Mouse (Mus musculus) liver, embryonic 14.5 days (tissue): ENCODE measurements around the gene Krtap8-1. TPM values are rescaled to one million over a fixed set of nuclear protein-coding genes. Genes with fewer than 3 reads are reported as not detected.

Experiments used
- ATAC-seq: fragments of 200-750 bp; cut with Nextera tagmentation; 2 replicates; pipeline ENCODE4 v1.8.0; 2017; ENCODE audit warnings: moderate number of reproducible peaks, mild to moderate bottlenecking, moderate library complexity; ENCODE audit not compliant: insufficient read depth
- DNase-seq, 3 experiments: peaks; one replicate each; pipeline ENCODE4 v3.0.0-alpha.2; 2012 to 2013; ENCODE audit warnings: low read depth in 3 of 3, low spot score in 3 of 3
- H3K27ac ChIP-seq: fragments of 300-500 bp; sonication (generic); 2 replicates; pipeline ENCODE4 v1.5.1; 2014; ENCODE audit warnings: moderate library complexity, mild to moderate bottlenecking, control low read depth, inconsistent platforms
- H3K27me3 ChIP-seq: fragments of 300-500 bp; sonication (generic); 2 replicates; pipeline ENCODE4 v1.6.1; 2014; ENCODE audit warnings: mild to moderate bottlenecking, low read length, moderate library complexity; ENCODE audit not compliant: control insufficient read depth, insufficient read depth
- H3K36me3 ChIP-seq: fragments of 300-500 bp; sonication (generic); replicated peaks from 2 replicates; pipeline ENCODE4 v1.6.1; 2014; ENCODE audit warnings: low read depth; ENCODE audit not compliant: control insufficient read depth, insufficient read depth
- H3K4me1 ChIP-seq, 2 experiments: fragments of 200-500 bp in 1 of 2; fragments of 300-500 bp in 1 of 2; sonication (generic) in 1 of 2; replicated peaks; 2 replicates each; pipeline ENCODE4 v1.6.1; 2012 to 2014; ENCODE audit warnings: antibody characterized with exemption in 1 of 2, inconsistent platforms in 1 of 2, low read length in 1 of 2; ENCODE audit not compliant: control insufficient read depth in 2 of 2, insufficient read depth in 2 of 2
- H3K4me2 ChIP-seq: fragments of 300-500 bp; sonication (generic); 2 replicates; pipeline ENCODE4 v1.6.1; 2014; ENCODE audit warnings: low read depth, mild to moderate bottlenecking, control low read depth, moderate library complexity
- H3K4me3 ChIP-seq, 2 experiments: fragments of 200-500 bp in 1 of 2; fragments of 300-500 bp in 1 of 2; sonication (generic) in 1 of 2; 2 replicates each; pipeline ENCODE4 v1.5.1; 2012 to 2014; ENCODE audit warnings: low read depth in 2 of 2, low read length in 2 of 2, mild to moderate bottlenecking in 2 of 2, control low read depth in 1 of 2, inconsistent platforms in 1 of 2, moderate library complexity in 1 of 2; ENCODE audit not compliant: insufficient read depth in 1 of 2
- H3K9ac ChIP-seq: fragments of 300-500 bp; sonication (generic); replicated peaks from 2 replicates; pipeline ENCODE4 v1.6.1; 2014; ENCODE audit warnings: mild to moderate bottlenecking, control low read depth, moderate library complexity
- H3K9me3 ChIP-seq: fragments of 300-500 bp; sonication (generic); 2 replicates; pipeline ENCODE4 v1.6.1; 2016; ENCODE audit warnings: low read length, mixed read lengths; ENCODE audit not compliant: control insufficient read depth
- CTCF ChIP-seq: IDR thresholded peaks from 2 replicates; pipeline ENCODE4 v1.5.1; 2016; ENCODE audit warnings: antibody characterized with exemption, low read depth, control low read depth
- EP300 ChIP-seq: IDR thresholded peaks from 2 replicates; pipeline ENCODE4 v1.6.1; 2016; ENCODE audit warnings: antibody characterized with exemption, low read depth
- WGBS: fragments of 180-500 bp; shearing (Covaris S2); extraction: QIAGEN DNeasy Blood & Tissue Kit; methylation state at CpG from one replicate; pipeline ENCODE4 v1.1.7; 2014; ENCODE audit not compliant: insufficient replicate concordance; 5-methylcytosine and 5-hydroxymethylcytosine counted together
- polyA plus RNA-seq, 2 experiments: library from polyadenylated mRNA; depleted of rRNA in 1 of 2; stranded (reverse) in 1 of 2; unstranded in 1 of 2; fragments of >200 nt; fragmentation: Nextera tagmentation in 1 of 2; extraction: Ambion mirVana in 1 of 2; gene quantifications; 2 replicates each; pipeline versions ENCODE4 v1.2.1 to v1.2.3; 2012 to 2014

The Krtap8-1 gene
- polyA plus RNA-seq, 2 experiments: not detected

GRCm38 (mm10) chr16:89520996-89521395, 33.2 kb upstream of the Krtap8-1 start:
- H3K36me3 ChIP-seq: no peaks in the 10 kb centered on the region
- no peak for ATAC-seq
- WGBS: 66% methylated on average over 4 of the region's 4 CpGs
- no peaks in the 10 kb centered on the region for H3K4me1 ChIP-seq
- H3K27me3 ChIP-seq: no peaks in the 10 kb centered on the region
- no peak for DNase-seq
- H3K27ac ChIP-seq: no peak overlapping the region
- H3K4me2 ChIP-seq: no peak overlapping the region
- TF ChIP-seq EP300 (no peak), CTCF (no peak)
- H3K9me3 ChIP-seq: no peaks in the 10 kb centered on the region
- H3K4me3 ChIP-seq: no peak overlapping the region
- H3K9ac ChIP-seq: no peak overlapping the region

- no peak for ATAC-seq
- Histone ChIP-seq H3K27ac (no peak overlapping the region), H3K36me3 (no peaks in the 10 kb centered on the region), H3K9me3 (no peaks in the 10 kb centered on the region), H3K4me3 (no peak overlapping the region), H3K4me1 (no peaks in the 10 kb centered on the region), H3K9ac (no peak overlapping the region), H3K27me3 (no peaks in the 10 kb centered on the region), H3K4me2 (no peak overlapping the region)
- WGBS: 54% methylated on average over 2 of the region's 2 CpGs
- no peak for TF ChIP-seq EP300
- no peak for TF ChIP-seq CTCF
- DNase-seq: no peak
Measured at GRCm38 (mm10) chr16:89520555-89520954, 32.8 kb upstream of the Krtap8-1 start.

GRCm38 (mm10) chr16:89520091-89520490, 32.3 kb upstream of the Krtap8-1 start:
- no peak for DNase-seq
- Histone ChIP-seq H3K4me2 (no peak overlapping the region), H3K27me3 (no peaks in the 10 kb centered on the region), H3K4me3 (no peak overlapping the region), H3K4me1 (no peaks in the 10 kb centered on the region), H3K36me3 (no peaks in the 10 kb centered on the region), H3K9me3 (no peaks in the 10 kb centered on the region), H3K9ac (no peak overlapping the region), H3K27ac (no peak overlapping the region)
- TF ChIP-seq CTCF: no peak
- no peak for TF ChIP-seq EP300
- WGBS: 73% methylated on average over 6 of the region's 6 CpGs
- no peak for ATAC-seq

DNA sequence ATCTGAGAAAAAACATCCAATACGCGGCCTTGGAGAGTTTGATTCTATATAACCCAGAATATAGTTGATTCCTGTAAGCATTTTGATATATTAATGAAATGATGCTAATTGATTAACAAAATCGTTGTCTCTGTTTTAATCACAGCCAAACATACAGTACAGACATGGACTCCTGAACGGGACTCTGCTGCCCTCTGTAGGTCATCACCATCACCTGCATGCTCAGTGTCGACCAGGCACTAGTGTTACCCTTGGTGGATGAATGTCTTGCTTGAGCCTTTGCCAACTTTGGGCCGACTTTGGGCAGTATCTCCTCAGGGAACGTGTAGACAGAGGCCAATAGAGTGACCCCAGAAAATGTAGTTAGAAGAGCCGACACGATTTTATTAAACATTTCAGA, 29.9 kb upstream of the Krtap8-1 start:
- no peaks in the 10 kb centered on the region for H3K4me1 ChIP-seq
- H3K27me3 ChIP-seq: no peaks in the 10 kb centered on the region
- DNase-seq: no peak
- H3K9ac ChIP-seq: no peak overlapping the region
- no peaks in the 10 kb centered on the region for H3K36me3 ChIP-seq
- H3K4me2 ChIP-seq: no peak overlapping the region
- WGBS: 44% methylated on average over 9 of the region's 9 CpGs
- H3K27ac ChIP-seq: no peak overlapping the region
- ATAC-seq: no peak
- peak; percentile 68 for TF ChIP-seq CTCF
- TF ChIP-seq EP300: no peak
- no peaks in the 10 kb centered on the region for H3K9me3 ChIP-seq
- H3K4me3 ChIP-seq: no peak overlapping the region

- Histone ChIP-seq H3K36me3 (no peaks in the 10 kb centered on the region), H3K4me3 (no peak overlapping the region), H3K9ac (no peak overlapping the region), H3K27me3 (no peaks in the 10 kb centered on the region), H3K4me2 (no peak overlapping the region), H3K27ac (no peak overlapping the region), H3K9me3 (no peaks in the 10 kb centered on the region), H3K4me1 (no peaks in the 10 kb centered on the region)
- ATAC-seq (no peak), DNase-seq (no peak)
- 76% methylated on average over 7 of the region's 7 CpGs for WGBS
- TF ChIP-seq EP300: no peak
- no peak for TF ChIP-seq CTCF
Measured at GRCm38 (mm10) chr16:89513431-89513830, 25.7 kb upstream of the Krtap8-1 start.

DNA sequence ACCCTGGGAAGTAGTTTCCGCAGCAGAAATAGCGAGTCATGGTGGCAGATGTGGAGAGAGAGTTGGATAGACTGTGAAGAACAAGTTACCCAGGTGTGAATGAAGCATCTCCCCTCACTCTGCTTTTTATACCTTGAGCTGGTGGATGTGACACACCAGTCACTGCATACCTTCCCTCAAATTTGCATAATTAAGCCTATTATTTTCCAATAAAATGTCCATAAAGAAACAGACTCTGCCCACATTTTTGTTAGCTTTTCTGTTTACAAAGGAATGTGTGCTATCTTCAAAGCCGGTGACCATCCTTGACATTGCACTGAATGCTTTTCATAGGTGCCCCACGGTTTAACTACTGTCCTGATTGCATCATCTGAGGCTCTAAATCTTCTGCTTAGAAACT, 20.5 kb upstream of the Krtap8-1 start, which contains the start of gene Krtap7-1:
Gene Krtap7-1 (minus strand): TSS at position 101 of the 400 bp plus-strand sequence.
- Histone ChIP-seq H3K4me1 (no peaks in the 10 kb centered on the region), H3K4me3 (no peak within 1 kb of the TSS), H3K27ac (no peak within 1 kb of the TSS), H3K36me3 (no peaks in the 10 kb centered on the region), H3K9ac (no peak within 1 kb of the TSS), H3K4me2 (no peak within 1 kb of the TSS), H3K9me3 (no peaks in the 10 kb centered on the region), H3K27me3 (no peaks in the 10 kb centered on the region)
- WGBS: 64% methylated on average over 4 of the region's 4 CpGs
- TF ChIP-seq CTCF (no peak), EP300 (no peak)
- DNase-seq: no peak
- no peak for ATAC-seq
